ENCODE assay signal across 8 mouse cellular contexts in genomic region chr4:8921477-8922385, GRCm38 (mm10).
DNase-seq lines count a peak whose midpoint lies in the region; ATAC-seq and TF ChIP-seq lines count a peak whose summit lies in the region.

No protein-coding gene starts in this region.

- H3K9me3 ChIP-seq in E14TG2a.4 (ENCODE audit: low read length) = no peaks in the 10 kb centered on the region

- peak overlapping the region; percentile 59 for H3K4me3 ChIP-seq in E14TG2a.4 (replicated peaks; ENCODE audit: low read length)

- peak; percentile 32 to 35 for DNase-seq in B cell, adult 2 months
- peak; percentile 37 for DNase-seq in forelimb bud, embryonic 11.5 days (ENCODE audit: low read depth, low spot score)
- DNase-seq in thymus, postnatal 14 days = peak; percentile 60
- no peak for DNase-seq in left cerebral cortex, postnatal 14 days (ENCODE audit: low spot score in 2 of 2)
- DNase-seq in adrenal gland, adult (ENCODE audit: inconsistent age in 2 of 2, low spot score in 1 of 2) = no peak
- no peak for DNase-seq in natural killer cell, adult 2 months (ENCODE audit: low spot score in 2 of 2)

- TF ChIP-seq CTCF in E14TG2a.4 (conservative IDR thresholded peaks at IDR 0.05; ENCODE audit: low read length) = no peak

- H3K36me3 ChIP-seq in E14TG2a.4 (ENCODE audit: insufficient read depth, low read length) = no peaks in the 10 kb centered on the region

- intact Hi-C loops in left cerebral cortex, postnatal 14 days (cut with DNase I) = no loop called here

- ATAC-seq in megakaryocyte progenitor cell, adult 5-6 weeks (replicated peaks; ENCODE audit: poor library complexity) = peak; percentile 26

- peaks cover 52% of the 10 kb centered on the region for H3K4me1 ChIP-seq in E14TG2a.4 (replicated peaks; ENCODE audit: low read depth, low read length)

- H3K27me3 ChIP-seq in E14TG2a.4 (ENCODE audit: insufficient read depth, low read length) = peaks cover 42% of the 10 kb centered on the region

Comparison
In these comparisons a context has a peak if more than half of its experiments do, and no peak if none do; other contexts are left out.
1. DNase-seq: peak in B cell, adult 2 months (2 of 2), forelimb bud, embryonic 11.5 days (single experiment) and thymus, postnatal 14 days (single experiment); none in left cerebral cortex, postnatal 14 days (0 of 2), adrenal gland, adult (0 of 2) and natural killer cell, adult 2 months (0 of 2).